Mouse (Mus musculus): ENCODE measurements around the gene Mast3.
"Not testable (repeated sequence)": the region's sequence is repeated elsewhere in the genome, so short reads cannot be mapped to it uniquely, and the experiment has no call there.

Gene Mast3

GRCm38 (mm10) chr8:70834071-70834470, 29.2 kb upstream of the Mast3 start:
- no peak for DNase-seq (ENCODE audit: low read depth)

- no peak for DNase-seq (ENCODE audit: low read depth)
Measured at GRCm38 (mm10) chr8:70833520-70833919, 28.7 kb upstream of the Mast3 start.

GRCm38 (mm10) chr8:70833018-70833482, 28.2 kb upstream of the Mast3 start:
- DNase-seq (ENCODE audit: low read depth), result peak; percentile 72

GRCm38 (mm10) chr8:70832371-70832770, 27.5 kb upstream of the Mast3 start:
- no peak for DNase-seq (ENCODE audit: low read depth)

- DNase-seq (ENCODE audit: low read depth), result no peak
Measured at GRCm38 (mm10) chr8:70831517-70831916, 26.7 kb upstream of the Mast3 start.

- no peak for DNase-seq (ENCODE audit: low read depth)
Measured at GRCm38 (mm10) chr8:70827796-70828195, 22.9 kb upstream of the Mast3 start.

DNA sequence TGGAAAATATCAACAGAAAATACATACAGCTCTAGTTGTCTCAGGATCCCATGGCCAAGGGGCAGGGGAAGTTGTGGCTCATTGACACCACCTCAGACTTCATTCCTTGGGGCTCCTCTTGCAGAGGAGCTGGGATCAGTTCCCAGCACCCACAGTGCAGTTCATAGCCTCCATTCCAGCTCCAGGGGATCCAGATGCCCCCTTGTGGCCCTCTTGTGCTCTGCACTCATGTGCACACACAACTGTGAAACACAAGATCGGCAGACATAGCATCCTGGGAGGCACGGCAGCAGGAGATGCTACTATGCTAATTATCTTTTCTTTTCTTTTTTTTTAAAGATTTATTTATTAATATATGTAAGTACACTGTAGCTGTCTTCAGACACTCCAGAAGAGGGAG, 22.2 kb upstream of the Mast3 start:
- no peak for DNase-seq (ENCODE audit: low read depth)

DNA sequence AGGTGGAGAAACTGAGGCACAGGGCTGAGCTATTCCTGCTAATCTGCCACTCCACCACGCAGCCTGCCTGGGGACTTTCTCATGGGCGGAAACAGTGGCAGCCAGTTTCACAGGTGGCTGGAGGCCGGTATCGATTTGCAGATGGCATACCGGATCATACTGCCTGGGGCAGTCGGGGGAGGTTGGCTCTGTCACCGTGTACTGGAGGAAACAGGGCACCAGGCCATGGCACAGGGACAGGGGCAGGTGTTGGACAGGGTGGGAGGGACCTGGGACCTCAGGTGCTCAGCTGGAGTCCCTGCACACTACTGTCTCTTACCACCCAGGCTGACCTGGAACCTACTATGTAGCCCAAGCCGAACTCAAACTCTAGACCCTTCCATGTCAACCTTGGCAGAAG, 21.0 kb upstream of the Mast3 start:
- no peak for DNase-seq (ENCODE audit: low read depth)

DNA sequence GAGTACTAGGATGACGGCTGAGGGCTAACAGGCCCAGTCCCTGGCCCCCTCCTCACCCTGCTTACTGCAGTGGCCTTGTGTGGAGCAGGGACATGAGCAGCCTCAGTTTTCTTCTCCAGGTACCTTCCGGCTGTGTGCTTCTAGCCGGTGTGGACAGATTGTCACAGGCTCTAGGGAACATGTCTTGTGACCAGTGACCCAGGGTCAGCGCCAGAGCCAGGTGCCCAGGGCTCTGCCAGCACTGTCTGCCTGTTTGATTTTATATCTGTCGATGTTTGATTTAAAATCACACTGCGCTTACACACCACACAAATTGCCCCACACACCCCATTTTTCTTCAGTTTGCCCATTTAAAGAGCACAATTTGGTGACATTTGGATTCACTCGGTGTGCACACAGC, 18.9 kb upstream of the Mast3 start:
- no peak for DNase-seq (ENCODE audit: low read depth)

GRCm38 (mm10) chr8:70822594-70822993, 17.7 kb upstream of the Mast3 start:
- not testable (repeated sequence) for DNase-seq (ENCODE audit: low read depth)

GRCm38 (mm10) chr8:70821992-70822391, 17.1 kb upstream of the Mast3 start:
- no peak for DNase-seq (ENCODE audit: low read depth)

GRCm38 (mm10) chr8:70821399-70821962, 16.6 kb upstream of the Mast3 start:
- peak; percentile 85 for DNase-seq (ENCODE audit: low read depth)

DNA sequence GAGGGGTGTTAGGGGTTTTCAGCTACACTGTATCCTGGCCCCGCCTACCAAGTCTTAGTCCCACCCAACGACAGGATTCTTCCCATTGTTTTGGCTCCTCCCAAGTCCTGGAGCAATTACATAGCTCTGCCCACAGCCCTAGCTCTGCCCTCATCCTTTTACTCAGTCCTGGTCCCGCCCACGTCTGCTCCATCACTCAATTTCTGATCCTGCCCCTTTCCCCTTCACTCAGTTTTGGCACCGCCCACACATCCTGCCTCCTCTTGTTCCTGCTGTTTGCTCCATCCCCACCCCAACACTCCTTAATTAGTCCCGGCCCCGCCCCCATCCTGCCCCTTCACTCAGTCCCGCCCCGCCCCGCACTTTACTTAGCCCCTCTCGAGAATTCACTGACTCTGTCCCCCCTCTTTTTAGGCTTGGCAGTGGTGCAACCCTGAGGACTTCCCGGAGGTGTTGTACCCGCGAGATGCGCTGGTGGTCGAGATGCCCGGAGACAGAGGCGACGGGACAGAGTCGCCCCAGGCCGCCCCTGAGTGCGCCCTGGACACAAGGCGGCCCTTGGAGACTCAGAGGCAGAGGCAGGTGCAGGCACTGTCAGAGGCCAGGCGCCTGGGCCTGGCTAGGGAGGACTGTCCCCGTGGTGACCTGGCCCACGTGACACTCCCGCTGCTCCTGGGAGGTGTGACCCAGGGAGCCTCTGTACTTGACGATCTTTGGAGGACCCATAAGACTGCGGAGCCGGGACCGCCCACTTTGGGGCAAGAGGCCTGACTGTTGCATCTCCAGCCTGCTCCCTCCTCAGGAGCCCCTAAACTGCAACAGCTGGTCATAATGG, 15.5 kb upstream of the Mast3 start:
- no peak for DNase-seq (ENCODE audit: low read depth)

DNA sequence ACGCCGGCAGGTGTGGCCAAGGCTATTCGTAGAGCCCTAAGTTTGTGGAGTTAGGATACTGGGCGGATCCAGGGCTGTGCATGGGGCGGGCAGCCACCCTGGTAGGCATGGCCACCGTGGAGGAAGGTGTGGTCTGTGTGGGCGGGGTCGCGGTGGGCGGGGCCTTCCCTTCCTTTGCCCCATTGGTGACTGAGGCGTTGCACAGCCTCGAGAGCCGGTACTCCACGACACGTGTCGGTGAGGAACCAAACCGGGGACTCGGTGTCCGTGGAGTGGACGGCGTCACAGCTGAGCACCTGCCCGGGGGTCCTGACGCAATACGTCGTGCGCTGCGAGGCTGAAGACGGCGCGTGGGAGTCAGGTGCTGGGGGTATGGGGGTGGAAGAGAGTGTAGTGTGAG, 11.8 kb upstream of the Mast3 start:
- no peak for DNase-seq (ENCODE audit: low read depth)

DNA sequence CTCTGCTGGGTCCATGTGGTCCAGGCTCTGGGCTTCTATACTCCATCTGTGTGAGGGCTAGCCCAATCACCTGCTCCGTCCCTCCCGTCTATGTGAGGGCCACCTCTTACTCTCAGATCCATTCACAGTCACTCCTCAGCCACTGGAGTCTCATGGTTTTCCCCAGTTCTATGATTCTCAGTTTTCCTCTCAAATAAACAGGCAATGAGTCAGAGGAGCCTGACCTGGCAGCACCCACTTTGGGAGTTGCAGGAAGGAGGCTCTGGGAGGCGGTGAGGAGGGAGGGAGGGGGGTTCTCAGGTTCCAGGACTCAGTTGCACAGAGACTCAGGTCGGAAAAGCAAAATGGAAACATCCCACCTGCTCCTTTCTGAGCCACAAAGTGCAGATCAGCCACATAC, 8.0 kb upstream of the Mast3 start:
- no peak for DNase-seq (ENCODE audit: low read depth)

GRCm38 (mm10) chr8:70812055-70812454, 7.2 kb upstream of the Mast3 start:
- DNase-seq (ENCODE audit: low read depth), result no peak

DNA sequence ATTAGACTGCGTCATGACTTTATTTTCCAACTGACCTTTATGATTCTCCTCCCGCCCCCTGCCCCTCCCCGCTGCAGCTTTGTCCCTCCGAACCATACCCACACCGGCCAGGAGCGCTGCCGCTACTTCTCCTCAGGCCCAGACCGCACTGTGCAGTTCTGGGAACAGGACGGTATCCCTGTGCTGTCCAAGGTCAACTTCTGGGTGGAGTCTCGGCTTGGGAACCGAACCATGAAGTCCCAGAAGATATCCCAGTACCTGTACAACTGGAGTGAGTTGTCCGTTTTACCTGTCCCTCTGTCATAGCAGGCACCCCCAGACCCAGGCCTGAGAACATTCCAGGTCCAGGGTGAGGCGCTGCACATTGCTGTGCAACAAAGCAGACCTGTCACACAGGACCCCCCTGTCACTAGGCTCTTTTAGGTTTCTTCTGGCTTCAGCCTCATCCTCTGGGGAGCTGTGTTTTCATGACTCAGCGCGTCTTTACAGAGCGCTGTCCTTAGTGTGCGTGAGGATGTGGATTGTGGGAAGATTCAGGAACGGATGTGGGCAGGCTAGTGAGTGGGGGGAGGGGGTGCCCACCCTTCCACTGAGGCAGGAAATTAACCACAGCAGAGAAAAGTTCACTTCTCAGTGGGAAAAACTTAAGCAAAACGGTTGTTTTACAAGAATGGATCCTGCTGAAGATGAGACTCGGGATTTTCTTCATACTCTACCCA, 6.3 kb upstream of the Mast3 start:
- peak; percentile 63 for DNase-seq (ENCODE audit: low read depth)

DNA sequence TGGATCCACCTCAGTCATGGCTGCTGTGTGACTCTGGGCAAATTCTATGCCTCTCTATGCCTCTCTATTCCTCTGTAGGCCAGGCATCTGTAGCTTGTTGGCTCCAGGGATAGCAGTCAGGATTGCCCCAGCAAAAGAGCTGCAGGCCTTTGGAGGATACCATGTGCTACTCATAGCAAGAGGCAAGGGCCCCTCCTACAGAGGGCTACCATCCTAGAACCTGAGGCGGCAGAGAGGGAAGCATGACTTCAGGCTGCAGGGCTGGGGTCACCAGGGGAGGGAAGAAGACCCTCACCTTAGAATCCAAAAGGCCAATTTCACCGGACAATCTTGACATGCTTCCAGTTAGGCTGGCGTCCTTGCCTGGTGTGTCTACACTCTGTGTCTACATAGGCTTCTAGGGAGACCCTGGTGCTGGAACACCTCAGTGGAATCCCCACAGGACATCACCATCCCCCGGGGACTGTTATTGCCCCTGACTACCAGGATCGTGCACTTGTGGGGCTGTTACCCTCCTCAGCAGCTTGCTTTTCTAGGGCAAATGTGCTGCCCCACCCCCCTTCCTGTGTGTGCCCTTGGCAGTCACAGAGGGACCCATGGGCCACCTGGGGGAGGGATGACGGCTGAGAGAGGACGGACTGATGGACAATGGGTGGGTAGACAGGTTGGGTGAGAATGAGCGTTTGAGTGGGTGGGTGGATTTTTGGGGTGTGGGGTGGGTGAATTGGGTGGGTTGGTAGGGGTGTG, 4.3 kb upstream of the Mast3 start:
- DNase-seq (ENCODE audit: low read depth), result peak; percentile 39

DNA sequence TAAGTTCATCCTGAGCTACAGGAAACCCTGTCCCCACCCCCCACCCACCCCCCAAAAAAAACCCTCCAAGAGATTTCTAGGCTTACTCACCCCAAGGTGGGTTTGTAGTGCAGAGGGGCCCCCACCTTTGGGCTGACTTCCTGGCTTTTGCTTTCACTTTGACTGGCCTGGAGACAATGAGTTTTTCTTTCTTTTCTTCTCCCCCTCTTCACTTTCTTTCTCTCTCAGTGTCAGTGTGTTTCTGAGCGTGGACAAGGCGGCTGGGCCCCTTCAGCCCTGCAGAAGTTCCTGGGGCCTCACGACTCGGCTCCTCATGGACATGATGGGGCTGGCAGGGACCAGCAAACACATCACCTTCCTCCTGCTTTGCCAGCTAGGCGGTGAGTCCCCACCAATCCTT, 3.4 kb upstream of the Mast3 start, which contains the start of gene Il12rb1:
Gene Il12rb1 (plus strand): TSS at position 211 of the 400 bp plus-strand sequence.
- peak; percentile 57 for DNase-seq (ENCODE audit: low read depth)

GRCm38 (mm10) chr8:70807304-70807703, 2.5 kb upstream of the Mast3 start:
- DNase-seq (ENCODE audit: low read depth), result no peak

DNA sequence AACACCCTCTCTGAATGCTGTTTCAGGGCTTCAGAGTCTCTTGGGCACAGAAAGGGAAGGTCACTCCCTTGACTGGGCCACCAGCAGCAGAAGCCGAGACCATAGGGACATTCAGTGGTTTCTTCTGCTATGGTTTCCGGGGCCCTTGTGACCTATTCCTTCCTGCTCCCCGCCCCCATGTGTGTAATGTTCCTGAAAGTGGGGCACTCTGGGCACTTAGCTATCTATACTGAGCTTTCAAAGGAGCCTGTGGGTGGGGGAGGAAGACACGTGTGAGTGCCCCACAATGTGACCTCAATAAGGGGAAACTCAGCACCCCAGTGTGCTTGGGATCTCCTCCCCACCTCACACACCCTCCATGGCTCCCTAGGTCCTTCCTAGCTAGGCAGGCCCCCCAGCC, 1.7 kb upstream of the Mast3 start:
- peak; percentile 59 for DNase-seq (ENCODE audit: low read depth)
